Mouse (Mus musculus) bone marrow macrophage, adult 2 months (primary cell): ENCODE measurements around the gene Rap1b.

Source experiments
- CTCF ChIP-seq: IDR thresholded peaks from 2 replicates; pipeline ENCODE4 v1.5.1; 2012; ENCODE audit warnings: low read depth, mild to moderate bottlenecking, low read length, moderate library complexity
- POLR2A ChIP-seq: IDR thresholded peaks from 2 replicates; pipeline ENCODE4 v1.6.1; 2012; ENCODE audit warnings: mild to moderate bottlenecking, low read depth, low read length, borderline replicate concordance

- no peak for TF ChIP-seq POLR2A
- no peak for TF ChIP-seq CTCF
These were observed 64.7 kb downstream of the Rap1b start for GRCm38 (mm10) chr10:117781021-117781725.
